Mouse (Mus musculus): ENCODE measurements at regions not wholly inside any gene's neighbourhood (a gene's known extent, or its start where the extent isn't known, plus 50 kb on each side); places are given as distances from the start of the nearest gene placed in this dataset.

- DNase-seq, result no peak
Observed at GRCm38 (mm10) chr4:64207118-64207868, 160.5 kb upstream of the Tnc start.

- DNase-seq, result no peak
Observed at GRCm38 (mm10) chr4:64200808-64201190, 154.0 kb upstream of the Tnc start.

GRCm38 (mm10) chr4:64200151-64200807 is 153.5 kb upstream of the Tnc start:
- DNase-seq, result peak; percentile 5 to 28

GRCm38 (mm10) chr4:64184986-64185385 is 138.2 kb upstream of the Tnc start:
- DNase-seq, result no peak

GRCm38 (mm10) chr4:64175938-64176337 is 129.1 kb upstream of the Tnc start:
- no peak for DNase-seq

GRCm38 (mm10) chr4:64171476-64171875 is 124.7 kb upstream of the Tnc start:
- DNase-seq, result no peak

GRCm38 (mm10) chr4:64148989-64149463 is 102.2 kb upstream of the Tnc start:
- DNase-seq, result peak; percentile 18 to 20

GRCm38 (mm10) chr4:64145924-64146323 is 99.1 kb upstream of the Tnc start:
- no peak for DNase-seq

- DNase-seq, result no peak
Observed at GRCm38 (mm10) chr4:64142963-64143362, 96.1 kb upstream of the Tnc start.

GRCm38 (mm10) chr4:64142356-64142787 is 95.6 kb upstream of the Tnc start:
- DNase-seq, result peak in 1 of 2 experiments; percentile 2

GRCm38 (mm10) chr4:64139836-64140235 is 93.0 kb upstream of the Tnc start:
- DNase-seq, result no peak

GRCm38 (mm10) chr4:64135036-64135435 is 88.2 kb upstream of the Tnc start:
- DNase-seq, result no peak

GRCm38 (mm10) chr4:64129290-64129689 is 82.5 kb upstream of the Tnc start:
- no peak for DNase-seq

GRCm38 (mm10) chr4:64124387-64125088 is 77.7 kb upstream of the Tnc start:
- no peak for DNase-seq

- peak in 1 of 2 experiments; percentile 13 for DNase-seq
Observed at GRCm38 (mm10) chr4:64123675-64124074, 76.9 kb upstream of the Tnc start.

- no peak for DNase-seq
Observed at GRCm38 (mm10) chr4:64098247-64098646, 51.4 kb upstream of the Tnc start.
